Mouse (Mus musculus) liver (tissue): ENCODE results near the gene Gm14288.
"Not testable (repeated sequence)": the region's sequence is repeated elsewhere in the genome, so short reads cannot be mapped to it uniquely, and the experiment has no call there.

Experiments
- DNase-seq: peaks from one replicate; pipeline ENCODE4 v3.0.0-alpha.2; 2020; ENCODE audit warnings: mixed read lengths

Gene Gm14288

GRCm38 (mm10) chr2:175800993-175801392, at the start of gene Gm14288:
Gene Gm14288, minus strand, starts transcription at chr2:175801093.
- DNase-seq: not testable (repeated sequence)

GRCm38 (mm10) chr2:175741237-175741636, 59.7 kb downstream of the Gm14288 start, which contains the start of gene Gm2007:
Gene Gm2007, plus strand, starts transcription at chr2:175741537.
- not testable (repeated sequence) for DNase-seq
